Mouse (Mus musculus): ENCODE measurements at regions not wholly inside any gene's neighbourhood (a gene's known extent, or its start where the extent isn't known, plus 50 kb on each side); places are given as distances from the start of the nearest gene placed in this dataset.

- H3K4me3 ChIP-seq (ENCODE audit: insufficient read depth, low read length) = no peak overlapping the region
- H3K4me1 ChIP-seq (ENCODE audit: control insufficient read depth, insufficient read depth, low read length) = no peaks in the 10 kb centered on the region
- H3K27ac ChIP-seq (ENCODE audit: insufficient read depth, low read depth, low read length) = no peak overlapping the region
- TF ChIP-seq CTCF (IDR thresholded peaks at IDR 0.05; ENCODE audit: low read depth, low read length) (no peak), POLR2A (IDR thresholded peaks at IDR 0.05; ENCODE audit: borderline replicate concordance, low read depth, low read length) (no peak)
Observed at GRCm38 (mm10) chr3:128104516-128104915, 208.4 kb upstream of the Fam241a start.

- TF ChIP-seq POLR2A (IDR thresholded peaks at IDR 0.05; ENCODE audit: borderline replicate concordance, low read depth, low read length) (no peak), CTCF (IDR thresholded peaks at IDR 0.05; ENCODE audit: low read depth, low read length) (no peak)
- Histone ChIP-seq H3K4me1 (ENCODE audit: control insufficient read depth, insufficient read depth, low read length) (no peaks in the 10 kb centered on the region), H3K4me3 (ENCODE audit: insufficient read depth, low read length) (no peak overlapping the region), H3K27ac (ENCODE audit: insufficient read depth, low read depth, low read length) (no peak overlapping the region)
Observed at GRCm38 (mm10) chr3:128093046-128093445, 196.9 kb upstream of the Fam241a start.

GRCm38 (mm10) chr3:128088207-128088606 is 192.1 kb upstream of the Fam241a start:
- no peak overlapping the region for H3K27ac ChIP-seq (ENCODE audit: insufficient read depth, low read depth, low read length)
- no peak for TF ChIP-seq CTCF (IDR thresholded peaks at IDR 0.05; ENCODE audit: low read depth, low read length)
- no peaks in the 10 kb centered on the region for H3K4me1 ChIP-seq (ENCODE audit: control insufficient read depth, insufficient read depth, low read length)
- no peak overlapping the region for H3K4me3 ChIP-seq (ENCODE audit: insufficient read depth, low read length)

- TF ChIP-seq CTCF (IDR thresholded peaks at IDR 0.05; ENCODE audit: low read depth, low read length) (no peak), POLR2A (IDR thresholded peaks at IDR 0.05; ENCODE audit: borderline replicate concordance, low read depth, low read length) (no peak)
Observed at GRCm38 (mm10) chr3:128087163-128087562, 191.0 kb upstream of the Fam241a start.

GRCm38 (mm10) chr3:128082463-128082862 is 186.3 kb upstream of the Fam241a start:
- TF ChIP-seq POLR2A (IDR thresholded peaks at IDR 0.05; ENCODE audit: borderline replicate concordance, low read depth, low read length) = no peak
- Histone ChIP-seq H3K4me1 (ENCODE audit: control insufficient read depth, insufficient read depth, low read length) (no peaks in the 10 kb centered on the region), H3K27ac (ENCODE audit: insufficient read depth, low read depth, low read length) (no peak overlapping the region), H3K4me3 (ENCODE audit: insufficient read depth, low read length) (no peak overlapping the region)

More at GRCm38 (mm10) chr3:128087163-128087562, 191.0 kb upstream of the Fam241a start:
- Histone ChIP-seq H3K4me1 (ENCODE audit: control insufficient read depth, insufficient read depth, low read length) (no peaks in the 10 kb centered on the region), H3K27ac (ENCODE audit: insufficient read depth, low read depth, low read length) (no peak overlapping the region), H3K4me3 (ENCODE audit: insufficient read depth, low read length) (no peak overlapping the region)

- no peak overlapping the region for H3K4me3 ChIP-seq (ENCODE audit: insufficient read depth, low read length)
- no peak overlapping the region for H3K27ac ChIP-seq (ENCODE audit: insufficient read depth, low read depth, low read length)
- H3K4me1 ChIP-seq (ENCODE audit: control insufficient read depth, insufficient read depth, low read length) = no peaks in the 10 kb centered on the region
- TF ChIP-seq CTCF (IDR thresholded peaks at IDR 0.05; ENCODE audit: low read depth, low read length) (no peak), POLR2A (IDR thresholded peaks at IDR 0.05; ENCODE audit: borderline replicate concordance, low read depth, low read length) (no peak)
Observed at GRCm38 (mm10) chr3:128081430-128081829, 185.3 kb upstream of the Fam241a start.

GRCm38 (mm10) chr3:128067861-128068260 is 171.7 kb upstream of the Fam241a start:
- H3K27ac ChIP-seq (ENCODE audit: insufficient read depth, low read depth, low read length) = no peak overlapping the region
- TF ChIP-seq CTCF (IDR thresholded peaks at IDR 0.05; ENCODE audit: low read depth, low read length) = no peak
- no peak for TF ChIP-seq POLR2A (IDR thresholded peaks at IDR 0.05; ENCODE audit: borderline replicate concordance, low read depth, low read length)
- no peak overlapping the region for H3K4me3 ChIP-seq (ENCODE audit: insufficient read depth, low read length)
- no peaks in the 10 kb centered on the region for H3K4me1 ChIP-seq (ENCODE audit: control insufficient read depth, insufficient read depth, low read length)

- Histone ChIP-seq H3K4me1 (ENCODE audit: control insufficient read depth, insufficient read depth, low read length) (no peaks in the 10 kb centered on the region), H3K4me3 (ENCODE audit: insufficient read depth, low read length) (no peak overlapping the region), H3K27ac (ENCODE audit: insufficient read depth, low read depth, low read length) (no peak overlapping the region)
- TF ChIP-seq CTCF (IDR thresholded peaks at IDR 0.05; ENCODE audit: low read depth, low read length) (no peak), POLR2A (IDR thresholded peaks at IDR 0.05; ENCODE audit: borderline replicate concordance, low read depth, low read length) (no peak)
Observed at GRCm38 (mm10) chr3:128054031-128054430, 157.9 kb upstream of the Fam241a start.

- H3K4me1 ChIP-seq (ENCODE audit: control insufficient read depth, insufficient read depth, low read length) = no peaks in the 10 kb centered on the region
- TF ChIP-seq POLR2A (IDR thresholded peaks at IDR 0.05; ENCODE audit: borderline replicate concordance, low read depth, low read length) = no peak
- TF ChIP-seq CTCF (IDR thresholded peaks at IDR 0.05; ENCODE audit: low read depth, low read length) = no peak
- no peak overlapping the region for H3K4me3 ChIP-seq (ENCODE audit: insufficient read depth, low read length)
- no peak overlapping the region for H3K27ac ChIP-seq (ENCODE audit: insufficient read depth, low read depth, low read length)
Observed at GRCm38 (mm10) chr3:128043709-128044108, 147.6 kb upstream of the Fam241a start.

- H3K27ac ChIP-seq (ENCODE audit: insufficient read depth, low read depth, low read length) = no peak overlapping the region
- H3K4me3 ChIP-seq (ENCODE audit: insufficient read depth, low read length) = no peak overlapping the region
- TF ChIP-seq POLR2A (IDR thresholded peaks at IDR 0.05; ENCODE audit: borderline replicate concordance, low read depth, low read length) = no peak
- TF ChIP-seq CTCF (IDR thresholded peaks at IDR 0.05; ENCODE audit: low read depth, low read length) = no peak
- no peaks in the 10 kb centered on the region for H3K4me1 ChIP-seq (ENCODE audit: control insufficient read depth, insufficient read depth, low read length)
Observed at GRCm38 (mm10) chr3:128040407-128041115, 144.4 kb upstream of the Fam241a start.
